Mouse (Mus musculus): ENCODE measurements around the gene Rgs14.

The Rgs14 gene

GRCm38 (mm10) chr13:55405783-55406390 is 36.4 kb downstream of the Rgs14 start:
- no peak for DNase-seq

DNA sequence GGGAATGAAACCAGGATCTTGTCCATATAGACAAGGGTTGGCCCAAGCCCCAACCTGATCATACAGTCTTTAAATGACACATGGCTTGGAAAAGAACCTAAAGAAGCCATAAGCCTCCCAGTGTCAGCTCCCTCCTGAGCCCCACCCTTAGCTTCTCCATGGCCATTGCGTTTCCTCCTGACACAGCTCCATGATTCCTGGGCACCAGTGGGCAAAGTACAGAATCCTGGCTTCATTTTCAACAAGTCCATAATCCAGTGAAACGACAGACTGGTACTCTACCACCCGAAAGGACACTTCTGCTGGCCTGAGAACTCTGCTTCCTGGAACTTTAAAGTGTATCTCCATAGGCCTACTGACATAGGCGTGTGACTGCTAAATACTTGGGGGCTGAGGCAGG is 37.8 kb downstream of the Rgs14 start:
- no peak for DNase-seq

GRCm38 (mm10) chr13:55408546-55409120 is 39.1 kb downstream of the Rgs14 start:
- no peak for DNase-seq

GRCm38 (mm10) chr13:55411826-55412225 is 42.3 kb downstream of the Rgs14 start:
- no peak for DNase-seq

GRCm38 (mm10) chr13:55412643-55413307 is 43.2 kb downstream of the Rgs14 start:
- DNase-seq, result no peak

DNA sequence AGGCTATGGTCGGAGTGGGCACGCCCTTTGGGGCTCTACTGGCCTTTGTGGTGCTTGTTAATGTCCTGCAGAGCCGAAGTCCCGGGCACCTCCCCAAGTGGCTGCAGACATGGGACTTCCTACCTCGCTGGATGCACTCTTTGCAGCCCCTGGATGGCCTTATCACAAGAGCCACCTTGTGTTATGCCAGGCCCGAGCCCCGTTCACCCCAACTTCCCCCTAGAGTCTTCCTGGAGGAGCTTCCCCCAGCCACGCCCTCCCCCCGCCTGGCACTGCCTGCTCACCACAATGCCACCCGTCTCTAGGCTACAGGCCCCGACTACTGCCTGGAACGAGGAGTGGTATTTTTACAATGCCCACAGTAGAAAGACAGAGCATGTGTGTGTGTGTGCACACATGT is 43.8 kb downstream of the Rgs14 start:
- DNase-seq, result no peak

- peak; percentile 83 for DNase-seq
Observed at GRCm38 (mm10) chr13:55414743-55415380, 45.3 kb downstream of the Rgs14 start, which contains the start of gene Pfn3. Gene Pfn3 (minus strand): TSS chr13:55415232.

GRCm38 (mm10) chr13:55418004-55418403 is 48.5 kb downstream of the Rgs14 start:
- peak; percentile 86 for DNase-seq

GRCm38 (mm10) chr13:55419142-55419541 is 49.6 kb downstream of the Rgs14 start:
- DNase-seq, result no peak

- no peak for DNase-seq
Observed at GRCm38 (mm10) chr13:55420018-55420932, 50.7 kb downstream of the Rgs14 start.

DNA sequence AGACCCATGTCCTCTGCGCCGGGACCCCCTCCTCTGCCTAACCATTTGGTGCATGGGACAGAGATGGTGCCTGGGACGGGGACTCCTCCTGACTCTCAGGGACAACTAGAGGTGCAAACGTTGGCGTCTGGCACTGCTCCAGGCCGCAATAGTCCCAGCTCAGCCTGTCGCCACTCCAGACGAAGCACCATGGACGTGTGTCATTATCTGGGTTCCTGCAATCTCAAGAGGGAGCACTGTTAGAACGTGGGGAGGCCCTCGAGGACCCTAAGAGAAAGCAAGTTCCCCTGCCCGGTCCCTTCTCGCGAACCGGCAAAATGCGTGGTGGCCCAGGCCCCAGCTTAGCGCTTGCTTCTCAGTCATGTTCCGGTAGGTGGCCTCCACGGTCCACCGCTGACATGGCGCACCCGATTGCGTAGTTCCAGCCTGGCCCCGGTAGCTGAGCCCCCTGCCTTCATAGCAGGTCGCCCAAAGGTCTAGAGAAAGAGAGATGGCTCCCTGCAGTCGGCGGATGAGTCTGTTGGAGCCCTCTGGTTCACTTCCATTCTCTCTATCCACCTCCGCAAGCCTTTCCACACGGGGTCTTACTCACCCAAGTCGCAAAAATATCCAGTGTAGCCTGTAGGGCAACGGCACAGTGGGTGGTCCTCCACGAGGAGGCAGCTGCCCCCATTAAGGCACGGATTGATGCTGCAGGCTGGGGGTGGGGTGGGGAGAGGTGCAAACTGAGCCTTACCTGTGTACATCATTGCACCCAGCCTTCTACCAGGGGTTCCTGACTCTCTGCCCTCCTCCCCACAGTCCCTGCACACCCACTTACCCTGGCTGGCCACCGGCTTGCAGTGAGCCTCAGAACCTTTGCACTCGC is 51.6 kb downstream of the Rgs14 start:
- peak; percentile 68 for DNase-seq

- no peak for DNase-seq
Observed at GRCm38 (mm10) chr13:55426613-55427012, 57.1 kb downstream of the Rgs14 start, which contains the start of gene F12. Gene F12 (minus strand): TSS chr13:55426793.

GRCm38 (mm10) chr13:55429226-55429888 is 59.8 kb downstream of the Rgs14 start:
- DNase-seq, result no peak

DNA sequence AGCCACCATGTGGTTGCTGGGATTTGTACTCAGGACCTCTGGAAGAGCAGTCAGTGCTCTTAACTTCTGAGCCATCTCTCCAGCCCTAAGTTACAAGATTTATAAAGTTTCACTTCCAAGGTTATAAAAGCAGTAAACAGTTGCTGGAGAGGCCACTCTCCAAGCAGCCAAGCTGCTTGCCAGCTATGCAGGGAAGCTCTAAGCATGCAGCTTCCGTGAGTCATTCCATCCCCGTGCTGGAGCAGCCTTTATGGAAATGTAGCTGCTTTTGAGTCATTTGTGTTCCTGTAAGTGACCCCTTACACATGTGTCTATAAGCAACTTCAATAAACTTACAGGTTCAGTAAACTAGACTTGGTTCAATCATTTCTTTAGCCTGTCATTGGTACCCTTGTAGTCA is 61.0 kb downstream of the Rgs14 start:
- DNase-seq, result no peak

GRCm38 (mm10) chr13:55431889-55432685 is 62.6 kb downstream of the Rgs14 start:
- no peak for DNase-seq

All from right cerebral cortex, postnatal 4 days (tissue).